Mouse (Mus musculus) hindbrain, postnatal 0 days (tissue): ENCODE data around the gene Rhoc. TPM values are rescaled to one million over a fixed set of nuclear protein-coding genes. Genes with fewer than 3 reads are reported as not detected.

Experiments
- ATAC-seq: fragments of 200-750 bp; cut with Nextera tagmentation; 2 replicates; pipeline ENCODE4 v1.8.0; 2017; ENCODE audit warnings: mild to moderate bottlenecking, moderate TSS enrichment, moderate library complexity
- DNase-seq: peaks from one replicate; pipeline ENCODE4 v3.0.0-alpha.2; 2015; ENCODE audit warnings: low spot score
- H3K27ac ChIP-seq: fragments of 300-500 bp; sonication (generic); 2 replicates; pipeline ENCODE4 v1.5.1; 2014; ENCODE audit warnings: mild to moderate bottlenecking
- H3K27me3 ChIP-seq: fragments of 300-500 bp; sonication (generic); 2 replicates; pipeline ENCODE4 v1.6.1; 2014; ENCODE audit warnings: low read length, mixed read lengths; ENCODE audit not compliant: insufficient read depth
- H3K36me3 ChIP-seq: fragments of 300-500 bp; sonication (generic); 2 replicates; pipeline ENCODE4 v1.6.1; 2014; ENCODE audit warnings: low read length, mixed read lengths; ENCODE audit not compliant: insufficient read depth
- H3K4me1 ChIP-seq: fragments of 300-500 bp; sonication (generic); 2 replicates; pipeline ENCODE4 v1.6.1; 2014; ENCODE audit warnings: antibody characterized with exemption, low read length, mixed read lengths; ENCODE audit not compliant: insufficient read depth
- H3K4me2 ChIP-seq: fragments of 300-500 bp; sonication (generic); 2 replicates; pipeline ENCODE4 v1.6.1; 2014; ENCODE audit warnings: low read depth, mild to moderate bottlenecking, low read length, moderate library complexity, mixed read lengths
- H3K4me3 ChIP-seq: fragments of 300-500 bp; sonication (generic); 2 replicates; pipeline ENCODE4 v1.5.1; 2014; ENCODE audit warnings: low read length
- H3K9ac ChIP-seq: fragments of 300-500 bp; sonication (generic); replicated peaks from 2 replicates; pipeline ENCODE4 v1.6.1; 2014; ENCODE audit warnings: mild to moderate bottlenecking, low read length, moderate library complexity, mixed read lengths
- H3K9me3 ChIP-seq: fragments of 300-500 bp; sonication (generic); 2 replicates; pipeline ENCODE4 v1.6.1; 2016; ENCODE audit warnings: low read length, mixed read lengths
- CTCF ChIP-seq: IDR thresholded peaks from 2 replicates; pipeline ENCODE4 v1.5.1; 2016; ENCODE audit warnings: antibody characterized with exemption, control low read depth, low read depth
- WGBS: fragments of 180-500 bp; shearing (Covaris S2); extraction: QIAGEN DNeasy Blood & Tissue Kit; methylation state at CpG from one replicate; pipeline ENCODE4 v1.1.7; 2014; 5-methylcytosine and 5-hydroxymethylcytosine counted together
- polyA plus RNA-seq: library from polyadenylated mRNA; unstranded; fragments of >200 nt; fragmentation: Nextera tagmentation; extraction: Ambion mirVana; gene quantifications from 2 replicates; pipeline ENCODE4 v1.2.1, GENCODE M21; 2015
- total RNA-seq: library from RNA; depleted of rRNA; stranded (reverse); fragments of >200 nt; gene quantifications from 2 replicates; pipeline ENCODE4 v1.2.3, GENCODE M21; 2014

Rhoc gene
- total and polyA plus RNA-seq, 2 experiments from 2014 or later = 54.8 to 63.4 TPM

- WGBS = 16% methylated on average over 4 of the region's 4 CpGs
These were observed 2.8 kb downstream of the Rhoc start for GRCm38 (mm10) chr3:104791017-104791416.

GRCm38 (mm10) chr3:104791671-104792070 lies 3.5 kb downstream of the Rhoc start:
- H3K9ac ChIP-seq = no peak overlapping the region
- H3K27ac ChIP-seq = no peak overlapping the region
- no peak overlapping the region for H3K4me3 ChIP-seq
- DNase-seq = no peak
- TF ChIP-seq CTCF = no peak
- no peak overlapping the region for H3K4me2 ChIP-seq
- peaks cover 19% of the 10 kb centered on the region; the same call in 1 of the 2 replicates for H3K4me1 ChIP-seq
- H3K27me3 ChIP-seq = peaks cover 2% of the 10 kb centered on the region; the same call in 1 of the 2 replicates
- no peaks in the 10 kb centered on the region for H3K9me3 ChIP-seq
- no peak for ATAC-seq
- 83% methylated on average over 8 of the region's 8 CpGs for WGBS
- H3K36me3 ChIP-seq = peaks cover 6% of the 10 kb centered on the region; the same call in 1 of the 2 replicates

More at GRCm38 (mm10) chr3:104791017-104791416, 2.8 kb downstream of the Rhoc start:
- no peak for TF ChIP-seq CTCF
- Histone ChIP-seq H3K4me2 (peak overlapping the region; percentile 94), H3K36me3 (no peaks in the 10 kb centered on the region; the same call in 1 of the 2 replicates), H3K27me3 (peaks cover 4% of the 10 kb centered on the region; the same call in 1 of the 2 replicates), H3K4me3 (peak overlapping the region; percentile 50; the same call in 1 of the 2 replicates), H3K9me3 (no peaks in the 10 kb centered on the region), H3K27ac (peak overlapping the region; percentile 58; the same call in 1 of the 2 replicates), H3K9ac (no peak overlapping the region; the same call in 1 of the 2 replicates), H3K4me1 (peaks cover 17% of the 10 kb centered on the region; the same call in 1 of the 2 replicates)
- DNase-seq (no peak), ATAC-seq (peak; percentile 10; the same call in 1 of the 2 replicates)

GRCm38 (mm10) chr3:104792360-104793270 lies 4.4 kb downstream of the Rhoc start:
- H3K4me1 ChIP-seq = peaks cover 19% of the 10 kb centered on the region; the same call in 1 of the 2 replicates
- WGBS = 79% methylated on average over 15 of the region's 15 CpGs
- H3K4me3 ChIP-seq = no peak overlapping the region
- no peaks in the 10 kb centered on the region for H3K9me3 ChIP-seq
- H3K36me3 ChIP-seq = peaks cover 6% of the 10 kb centered on the region; the same call in 1 of the 2 replicates
- DNase-seq (no peak), ATAC-seq (no peak)
- no peak for TF ChIP-seq CTCF
- no peak overlapping the region for H3K27ac ChIP-seq
- H3K9ac ChIP-seq = no peak overlapping the region
- H3K27me3 ChIP-seq = no peaks in the 10 kb centered on the region
- H3K4me2 ChIP-seq = no peak overlapping the region

- 59% methylated on average over 20 of the region's 20 CpGs for WGBS
- Histone ChIP-seq H3K36me3 (peaks cover 7% of the 10 kb centered on the region; the same call in 1 of the 2 replicates), H3K9ac (no peak overlapping the region), H3K27me3 (no peaks in the 10 kb centered on the region), H3K27ac (peak overlapping the region; percentile 46; the same call in 1 of the 2 replicates), H3K4me3 (no peak overlapping the region), H3K9me3 (no peaks in the 10 kb centered on the region), H3K4me2 (no peak overlapping the region), H3K4me1 (peaks cover 19% of the 10 kb centered on the region; the same call in 1 of the 2 replicates)
- DNase-seq = peak; percentile 88
- TF ChIP-seq CTCF = no peak
- ATAC-seq = peak; percentile 88
These were observed 6.0 kb downstream of the Rhoc start for GRCm38 (mm10) chr3:104793871-104794828.

GRCm38 (mm10) chr3:104794953-104795470 lies 6.8 kb downstream of the Rhoc start:
- Histone ChIP-seq H3K27me3 (no peaks in the 10 kb centered on the region), H3K9me3 (no peaks in the 10 kb centered on the region), H3K4me2 (no peak overlapping the region), H3K4me1 (peaks cover 19% of the 10 kb centered on the region; the same call in 1 of the 2 replicates), H3K27ac (no peak overlapping the region), H3K36me3 (peaks cover 16% of the 10 kb centered on the region; the same call in 1 of the 2 replicates), H3K9ac (no peak overlapping the region), H3K4me3 (no peak overlapping the region)
- no peak for TF ChIP-seq CTCF
- no peak for DNase-seq
- 63% methylated on average over 12 of the region's 12 CpGs for WGBS
- no peak for ATAC-seq
